Mouse (Mus musculus) frontal cortex, postnatal 10 days (tissue): ENCODE data around the gene Syce1l.

Source experiments
- DNase-seq, 2 experiments: peaks; one replicate each; pipeline ENCODE4 v3.0.0; 2022; ENCODE audit warnings: low spot score in 2 of 2, mixed read lengths in 1 of 2

Gene Syce1l

DNA sequence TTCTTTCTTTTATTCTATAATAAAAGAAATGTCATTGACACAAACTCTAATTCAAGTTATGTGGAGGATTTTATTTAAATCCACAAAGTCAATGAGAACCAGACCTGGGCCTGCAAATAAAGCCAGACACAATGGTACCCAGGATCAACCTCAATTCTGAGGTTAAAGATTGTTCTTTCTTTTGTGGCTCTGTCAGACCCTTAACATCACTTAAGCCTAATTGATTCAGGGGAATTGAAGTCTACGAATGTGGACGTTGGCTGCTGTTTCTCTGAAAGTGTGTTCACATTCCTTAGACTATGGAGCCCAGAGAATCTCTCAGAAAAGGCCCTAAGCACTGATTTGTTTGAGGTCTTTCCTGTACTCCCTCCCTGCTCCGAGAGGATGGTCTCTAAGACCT, 30.3 kb downstream of the Syce1l start:
- no peak for DNase-seq

DNA sequence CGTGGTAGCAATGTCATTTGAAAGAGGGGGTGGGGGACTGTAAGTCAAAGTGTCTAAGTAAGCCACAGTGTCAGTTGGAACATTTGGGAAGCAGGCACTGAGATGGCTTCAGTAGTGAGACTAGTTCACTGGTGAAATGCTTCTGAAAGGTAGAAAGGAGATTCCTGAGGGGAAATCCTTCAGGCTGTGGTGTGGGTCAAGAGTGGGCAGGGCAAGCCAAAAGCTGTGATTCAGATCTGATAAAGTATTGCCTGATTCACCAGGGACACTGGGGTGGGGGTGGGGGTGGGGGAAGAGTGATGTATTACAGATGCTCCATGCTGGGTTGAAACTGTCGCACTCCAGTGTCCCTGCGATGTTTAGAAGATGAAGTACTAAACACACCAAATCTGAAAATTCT, 31.6 kb downstream of the Syce1l start:
- no peak for DNase-seq

DNA sequence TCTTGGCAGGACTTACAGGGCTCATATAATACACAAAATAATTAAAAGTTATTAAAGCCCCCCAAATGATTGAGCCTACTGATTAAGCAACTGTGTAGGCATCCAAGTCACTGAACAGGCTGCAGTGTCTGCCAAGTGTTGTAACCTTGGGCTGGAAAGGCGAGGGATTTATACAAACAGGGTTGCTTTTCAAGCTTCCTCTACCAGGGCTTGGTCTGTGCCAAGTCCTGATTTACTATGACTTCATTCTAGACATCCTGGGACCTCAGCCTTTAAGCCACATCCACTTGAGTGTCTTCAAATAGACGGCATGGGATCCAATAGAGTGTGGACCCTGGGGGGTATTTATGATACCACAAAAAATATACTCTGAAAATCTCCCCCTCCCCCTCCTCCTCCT, 32.3 kb downstream of the Syce1l start:
- DNase-seq = no peak

DNA sequence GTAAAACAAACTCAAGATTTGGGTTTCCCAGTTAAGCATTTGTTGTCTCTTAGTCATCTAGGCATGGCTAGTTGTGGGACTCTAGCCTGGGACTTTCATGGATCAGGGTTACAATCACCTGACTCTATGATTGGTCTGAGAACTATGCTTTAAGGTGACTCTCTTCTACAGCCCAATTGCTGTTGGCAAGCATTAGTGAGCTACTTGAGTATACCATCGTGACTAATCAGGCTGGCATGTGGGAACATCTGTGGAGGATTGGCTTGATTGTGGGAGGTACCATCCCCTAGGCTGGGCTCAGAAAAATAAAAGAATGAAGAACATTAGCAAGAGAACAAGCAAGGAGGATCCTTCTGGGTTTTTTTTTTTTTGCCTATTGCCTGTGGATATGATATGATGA, 33.8 kb downstream of the Syce1l start:
- DNase-seq = no peak

DNA sequence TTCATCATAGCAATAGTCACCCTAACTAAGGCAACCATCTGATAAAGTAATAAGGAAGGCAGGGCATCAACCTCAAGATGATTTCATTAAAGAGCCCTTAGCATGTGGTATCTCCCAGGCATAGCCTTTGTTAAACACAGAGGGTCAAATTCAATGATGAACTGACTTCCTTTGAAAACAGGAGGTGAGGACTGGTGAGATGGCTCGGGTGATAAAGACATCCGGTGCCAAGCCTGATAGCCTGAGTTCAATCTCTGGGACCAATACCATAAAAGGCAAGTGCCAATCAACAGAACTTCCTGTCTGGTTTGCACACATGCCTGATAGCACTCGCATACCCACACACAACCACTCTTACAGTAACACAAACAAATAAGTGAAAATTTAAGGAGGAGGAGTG, 36.3 kb downstream of the Syce1l start:
- no peak for DNase-seq

DNA sequence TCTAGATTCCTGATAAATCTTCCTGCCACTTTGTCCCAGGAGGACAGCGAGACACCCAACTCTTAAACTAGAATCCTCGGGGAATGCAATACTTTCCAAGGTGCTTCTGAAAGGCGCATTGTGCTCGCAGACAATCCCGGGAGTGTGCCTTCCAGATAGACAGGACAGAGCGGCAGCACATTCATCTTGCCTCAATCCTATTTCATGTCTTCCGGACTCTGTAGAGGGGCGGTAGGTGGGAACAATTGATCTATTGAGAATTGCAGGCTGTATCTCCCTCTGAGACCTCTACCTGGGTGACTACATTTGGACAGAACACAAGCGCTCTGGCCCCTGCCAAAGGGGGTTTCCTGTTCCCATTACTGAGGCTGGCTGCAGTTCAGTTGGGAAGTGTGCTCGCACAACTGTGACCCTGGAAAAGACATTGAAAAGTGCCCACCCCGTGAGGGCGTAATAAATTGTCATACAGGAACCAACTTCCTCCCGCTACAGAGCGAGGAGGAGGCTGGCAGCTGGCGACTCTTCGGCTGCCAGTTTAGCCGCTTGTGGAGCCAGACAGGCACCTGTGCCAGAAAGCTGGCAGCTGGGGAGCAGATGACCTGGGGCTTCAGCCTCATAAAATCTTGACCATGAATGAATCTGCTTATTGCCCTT, 45.0 kb downstream of the Syce1l start:
- DNase-seq = no peak

DNA sequence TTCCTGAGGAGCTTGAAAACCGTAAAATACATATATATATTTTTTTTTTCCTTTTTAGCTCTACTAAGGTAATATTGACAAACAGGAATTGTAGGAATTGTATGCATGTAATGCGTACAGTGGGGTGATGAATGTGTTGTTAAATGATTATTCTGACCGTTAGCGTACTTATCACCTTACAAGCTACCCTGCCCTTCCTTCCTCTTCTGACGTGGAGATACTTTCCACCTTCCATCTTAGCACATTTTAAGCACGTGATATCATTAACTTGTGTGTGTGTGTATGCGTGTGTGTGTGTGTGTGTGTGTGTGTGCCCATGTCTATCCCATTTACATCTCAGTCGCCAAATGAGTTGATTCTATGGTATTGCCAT, 45.5 kb downstream of the Syce1l start:
- no peak for DNase-seq

DNA sequence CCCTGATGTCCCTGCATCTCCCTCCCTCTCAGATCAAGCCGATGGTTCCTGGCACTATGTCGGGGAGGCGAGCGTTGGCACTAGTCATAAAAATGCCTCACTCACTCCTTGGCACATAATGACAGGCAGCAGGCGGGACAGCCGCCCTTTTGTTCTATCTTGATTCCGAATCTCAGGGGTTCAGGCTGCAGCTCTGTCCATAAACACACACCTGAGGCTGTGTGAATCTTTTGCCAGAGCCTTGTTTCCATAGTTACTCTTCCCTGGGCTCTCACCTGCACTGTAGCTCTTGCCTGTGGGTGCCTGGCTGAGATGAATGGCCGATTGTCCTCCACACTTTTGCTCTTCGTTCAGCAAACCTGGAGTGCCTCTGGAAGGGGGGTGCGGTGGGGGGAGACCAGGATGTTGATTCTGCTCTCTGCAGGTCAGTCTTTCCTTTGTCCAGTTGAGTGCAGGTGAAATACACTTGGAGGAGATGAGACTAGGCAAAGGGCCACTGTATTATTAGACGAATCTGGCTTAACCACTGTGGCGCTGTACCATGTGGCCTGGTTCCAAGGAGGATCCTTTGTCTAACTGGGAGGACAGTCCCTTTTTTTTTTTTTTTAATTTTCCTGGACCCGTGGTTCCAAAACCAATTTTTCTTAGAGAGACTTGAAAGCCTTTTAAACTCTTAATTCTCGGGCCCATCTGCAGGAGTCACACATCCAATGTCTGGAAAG, 48.8 kb downstream of the Syce1l start:
- DNase-seq = no peak

DNA sequence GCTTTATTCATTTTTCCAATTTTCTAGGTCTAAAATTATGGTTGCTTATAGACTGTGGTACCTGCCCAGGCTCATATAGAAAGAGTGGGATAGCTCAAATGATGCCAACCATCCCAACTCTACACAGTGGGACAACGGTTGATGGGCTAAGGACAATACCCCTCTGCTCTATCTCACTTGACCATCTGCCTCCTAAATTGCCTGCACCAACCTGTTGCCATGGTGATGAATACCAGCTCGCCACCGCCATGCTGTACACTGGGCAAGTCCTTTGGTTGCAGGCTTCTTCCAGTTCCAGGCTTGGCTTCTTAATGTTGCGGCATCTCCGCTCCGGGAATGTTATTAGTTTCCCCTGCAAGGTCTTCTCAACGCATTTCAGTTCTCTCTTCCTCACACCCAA, 62.0 kb downstream of the Syce1l start:
- DNase-seq = no peak
